Mouse (Mus musculus): ENCODE results near the gene Xpot. TPM values are rescaled to one million over a fixed set of nuclear protein-coding genes. Genes with fewer than 3 reads are reported as not detected.

The Xpot gene
- total RNA-seq, 1 experiment from 2014 or later, result 101 TPM

- ATAC-seq (replicated peaks in 1 of 2; ENCODE audit: insufficient read depth in 1 of 2, low FRiP score in 2 of 2, low TSS enrichment in 1 of 2, low read depth in 1 of 2, poor library complexity in 2 of 2, severe bottlenecking in 2 of 2), result peak; percentile 10 to 55; a peak in 3 of 4 replicates
These were observed 39.3 kb downstream of the Xpot start, which contains the start of gene Tbk1 for GRCm38 (mm10) chr10:121586675-121587370. Gene Tbk1 (minus strand): TSS chr10:121586787.

- no peak for ATAC-seq (replicated peaks in 1 of 2; ENCODE audit: insufficient read depth in 1 of 2, low FRiP score in 2 of 2, low TSS enrichment in 1 of 2, low read depth in 1 of 2, poor library complexity in 2 of 2, severe bottlenecking in 2 of 2)
These were observed 40.1 kb downstream of the Xpot start for GRCm38 (mm10) chr10:121585791-121586642.

GRCm38 (mm10) chr10:121585056-121585790 lies 40.9 kb downstream of the Xpot start:
- no peak for ATAC-seq (replicated peaks in 1 of 2; ENCODE audit: insufficient read depth in 1 of 2, low FRiP score in 2 of 2, low TSS enrichment in 1 of 2, low read depth in 1 of 2, poor library complexity in 2 of 2, severe bottlenecking in 2 of 2)

GRCm38 (mm10) chr10:121584033-121584432 lies 42.1 kb downstream of the Xpot start:
- no peak for ATAC-seq (replicated peaks in 1 of 2; ENCODE audit: insufficient read depth in 1 of 2, low FRiP score in 2 of 2, low TSS enrichment in 1 of 2, low read depth in 1 of 2, poor library complexity in 2 of 2, severe bottlenecking in 2 of 2)

- peak; percentile 70 to 72 for ATAC-seq (replicated peaks in 1 of 2; ENCODE audit: insufficient read depth in 1 of 2, low FRiP score in 2 of 2, low TSS enrichment in 1 of 2, low read depth in 1 of 2, poor library complexity in 2 of 2, severe bottlenecking in 2 of 2)
These were observed 43.1 kb downstream of the Xpot start for GRCm38 (mm10) chr10:121583016-121583415.

GRCm38 (mm10) chr10:121582287-121582686 lies 43.8 kb downstream of the Xpot start:
- no peak for ATAC-seq (replicated peaks in 1 of 2; ENCODE audit: insufficient read depth in 1 of 2, low FRiP score in 2 of 2, low TSS enrichment in 1 of 2, low read depth in 1 of 2, poor library complexity in 2 of 2, severe bottlenecking in 2 of 2)

- no peak for ATAC-seq (replicated peaks in 1 of 2; ENCODE audit: insufficient read depth in 1 of 2, low FRiP score in 2 of 2, low TSS enrichment in 1 of 2, low read depth in 1 of 2, poor library complexity in 2 of 2, severe bottlenecking in 2 of 2)
These were observed 44.7 kb downstream of the Xpot start for GRCm38 (mm10) chr10:121581405-121581804.

GRCm38 (mm10) chr10:121580381-121580780 lies 45.8 kb downstream of the Xpot start:
- ATAC-seq (replicated peaks in 1 of 2; ENCODE audit: insufficient read depth in 1 of 2, low FRiP score in 2 of 2, low TSS enrichment in 1 of 2, low read depth in 1 of 2, poor library complexity in 2 of 2, severe bottlenecking in 2 of 2), result no peak

- no peak for ATAC-seq (replicated peaks in 1 of 2; ENCODE audit: insufficient read depth in 1 of 2, low FRiP score in 2 of 2, low TSS enrichment in 1 of 2, low read depth in 1 of 2, poor library complexity in 2 of 2, severe bottlenecking in 2 of 2)
These were observed 49.8 kb downstream of the Xpot start for GRCm38 (mm10) chr10:121576372-121576771.

- ATAC-seq (replicated peaks in 1 of 2; ENCODE audit: insufficient read depth in 1 of 2, low FRiP score in 2 of 2, low TSS enrichment in 1 of 2, low read depth in 1 of 2, poor library complexity in 2 of 2, severe bottlenecking in 2 of 2), result no peak
These were observed 54.5 kb downstream of the Xpot start for GRCm38 (mm10) chr10:121571511-121572147.

- no peak for ATAC-seq (replicated peaks in 1 of 2; ENCODE audit: insufficient read depth in 1 of 2, low FRiP score in 2 of 2, low TSS enrichment in 1 of 2, low read depth in 1 of 2, poor library complexity in 2 of 2, severe bottlenecking in 2 of 2)
These were observed 55.1 kb downstream of the Xpot start for GRCm38 (mm10) chr10:121571031-121571430.

GRCm38 (mm10) chr10:121569796-121570195 lies 56.3 kb downstream of the Xpot start:
- ATAC-seq (replicated peaks in 1 of 2; ENCODE audit: insufficient read depth in 1 of 2, low FRiP score in 2 of 2, low TSS enrichment in 1 of 2, low read depth in 1 of 2, poor library complexity in 2 of 2, severe bottlenecking in 2 of 2), result no peak

GRCm38 (mm10) chr10:121569001-121569589 lies 57.0 kb downstream of the Xpot start:
- peak; percentile 62 to 82; a peak in 2 of 4 replicates for ATAC-seq (replicated peaks in 1 of 2; ENCODE audit: insufficient read depth in 1 of 2, low FRiP score in 2 of 2, low TSS enrichment in 1 of 2, low read depth in 1 of 2, poor library complexity in 2 of 2, severe bottlenecking in 2 of 2)

- ATAC-seq (replicated peaks in 1 of 2; ENCODE audit: insufficient read depth in 1 of 2, low FRiP score in 2 of 2, low TSS enrichment in 1 of 2, low read depth in 1 of 2, poor library complexity in 2 of 2, severe bottlenecking in 2 of 2), result no peak
These were observed 57.6 kb downstream of the Xpot start for GRCm38 (mm10) chr10:121568534-121568933.

- ATAC-seq (replicated peaks in 1 of 2; ENCODE audit: insufficient read depth in 1 of 2, low FRiP score in 2 of 2, low TSS enrichment in 1 of 2, low read depth in 1 of 2, poor library complexity in 2 of 2, severe bottlenecking in 2 of 2), result no peak
These were observed 58.1 kb downstream of the Xpot start for GRCm38 (mm10) chr10:121568026-121568425.

GRCm38 (mm10) chr10:121564447-121564846 lies 61.7 kb downstream of the Xpot start:
- ATAC-seq (replicated peaks in 1 of 2; ENCODE audit: insufficient read depth in 1 of 2, low FRiP score in 2 of 2, low TSS enrichment in 1 of 2, low read depth in 1 of 2, poor library complexity in 2 of 2, severe bottlenecking in 2 of 2), result 0 out of 4 replicates have a peak, but pooled peaks of 1 of the 2 experiments have one; percentile 20

GRCm38 (mm10) chr10:121558231-121558630 lies 67.9 kb downstream of the Xpot start:
- ATAC-seq (replicated peaks in 1 of 2; ENCODE audit: insufficient read depth in 1 of 2, low FRiP score in 2 of 2, low TSS enrichment in 1 of 2, low read depth in 1 of 2, poor library complexity in 2 of 2, severe bottlenecking in 2 of 2), result no peak
